Mouse (Mus musculus): ENCODE measurements around the gene Hist1h2bk. TPM values are rescaled to one million over a fixed set of nuclear protein-coding genes. Genes with fewer than 3 reads are reported as not detected.
"Not testable (repeated sequence)": the region's sequence is repeated elsewhere in the genome, so short reads cannot be mapped to it uniquely, and the experiment has no call there.

Gene Hist1h2bk
- polyA plus RNA-seq, 1 experiment from 2014 or later = 9.9 TPM

GRCm38 (mm10) chr13:22051523-22051859 is 15.8 kb downstream of the Hist1h2bk start:
- H3K27me3 ChIP-seq (ENCODE audit: control insufficient read depth, insufficient read depth, low read length) = no peaks in the 10 kb centered on the region
- no peaks in the 10 kb centered on the region for H3K9me3 ChIP-seq (ENCODE audit: control insufficient read depth, low read length)
- H3K4me1 ChIP-seq (ENCODE audit: control insufficient read depth, insufficient read depth, low read length) = 0 out of 2 replicates have a peak, but pooled peaks cover 3% of the 10 kb centered on the region
- peak overlapping the region; percentile 69; the same call in 1 of the 2 replicates for H3K27ac ChIP-seq (ENCODE audit: low read depth, low read length)
- H3K4me2 ChIP-seq = peak overlapping the region; percentile 52
- peak overlapping the region; percentile 61 for H3K9ac ChIP-seq (ENCODE audit: low read length)
- H3K36me3 ChIP-seq (ENCODE audit: control insufficient read depth, insufficient read depth, low read length) = no peaks in the 10 kb centered on the region
- no peak for DNase-seq (ENCODE audit: low spot score, missing footprints)
- no peak for ATAC-seq (ENCODE audit: low FRiP score)
- H3K4me3 ChIP-seq (ENCODE audit: low read depth, low read length) = peak overlapping the region; percentile 44
- WGBS = 12% methylated on average over 5 of the region's 5 CpGs

GRCm38 (mm10) chr13:22053754-22054153 is 18.1 kb downstream of the Hist1h2bk start:
- ATAC-seq (ENCODE audit: low FRiP score) = no peak
- DNase-seq (ENCODE audit: low spot score, missing footprints) = peak; percentile 12
- Histone ChIP-seq H3K9me3 (ENCODE audit: control insufficient read depth, low read length) (no peaks in the 10 kb centered on the region), H3K4me1 (ENCODE audit: control insufficient read depth, insufficient read depth, low read length) (0 out of 2 replicates have a peak, but pooled peaks cover 3% of the 10 kb centered on the region), H3K4me3 (ENCODE audit: low read depth, low read length) (no peak overlapping the region), H3K27ac (ENCODE audit: low read depth, low read length) (no peak overlapping the region), H3K27me3 (ENCODE audit: control insufficient read depth, insufficient read depth, low read length) (no peaks in the 10 kb centered on the region), H3K4me2 (no peak overlapping the region), H3K36me3 (ENCODE audit: control insufficient read depth, insufficient read depth, low read length) (no peaks in the 10 kb centered on the region), H3K9ac (ENCODE audit: low read length) (no peak overlapping the region)
- 91% methylated on average over 1 of the region's 1 CpGs for WGBS

GRCm38 (mm10) chr13:22061422-22061821 is 25.8 kb downstream of the Hist1h2bk start:
- WGBS = 84% methylated on average over 1 of the region's 1 CpGs
- Histone ChIP-seq H3K27ac (ENCODE audit: low read depth, low read length) (no peak overlapping the region), H3K4me2 (no peak overlapping the region), H3K9me3 (ENCODE audit: control insufficient read depth, low read length) (no peaks in the 10 kb centered on the region), H3K27me3 (ENCODE audit: control insufficient read depth, insufficient read depth, low read length) (no peaks in the 10 kb centered on the region), H3K9ac (ENCODE audit: low read length) (no peak overlapping the region), H3K4me1 (ENCODE audit: control insufficient read depth, insufficient read depth, low read length) (no peaks in the 10 kb centered on the region), H3K4me3 (ENCODE audit: low read depth, low read length) (no peak overlapping the region), H3K36me3 (ENCODE audit: control insufficient read depth, insufficient read depth, low read length) (no peaks in the 10 kb centered on the region)
- ATAC-seq (ENCODE audit: low FRiP score) = no peak
- no peak for DNase-seq (ENCODE audit: low spot score, missing footprints)

GRCm38 (mm10) chr13:22063468-22063867 is 27.8 kb downstream of the Hist1h2bk start:
- Histone ChIP-seq H3K4me3 (ENCODE audit: low read depth, low read length) (no peak overlapping the region), H3K4me1 (ENCODE audit: control insufficient read depth, insufficient read depth, low read length) (no peaks in the 10 kb centered on the region), H3K9ac (ENCODE audit: low read length) (no peak overlapping the region), H3K36me3 (ENCODE audit: control insufficient read depth, insufficient read depth, low read length) (no peaks in the 10 kb centered on the region), H3K9me3 (ENCODE audit: control insufficient read depth, low read length) (no peaks in the 10 kb centered on the region), H3K27me3 (ENCODE audit: control insufficient read depth, insufficient read depth, low read length) (no peaks in the 10 kb centered on the region), H3K4me2 (no peak overlapping the region), H3K27ac (ENCODE audit: low read depth, low read length) (no peak overlapping the region)
- no peak for DNase-seq (ENCODE audit: low spot score, missing footprints)
- no peak for ATAC-seq (ENCODE audit: low FRiP score)
- 77% methylated on average over 1 of the region's 1 CpGs for WGBS

- H3K36me3 ChIP-seq (ENCODE audit: control insufficient read depth, insufficient read depth, low read length); H3K9me3 ChIP-seq (ENCODE audit: control insufficient read depth, low read length); H3K27ac ChIP-seq (ENCODE audit: low read depth, low read length); H3K4me1 ChIP-seq (ENCODE audit: control insufficient read depth, insufficient read depth, low read length); ATAC-seq (ENCODE audit: low FRiP score); H3K4me3 ChIP-seq (ENCODE audit: low read depth, low read length); DNase-seq (ENCODE audit: low spot score, missing footprints); H3K27me3 ChIP-seq (ENCODE audit: control insufficient read depth, insufficient read depth, low read length); H3K9ac ChIP-seq (ENCODE audit: low read length); H3K4me2 ChIP-seq: not testable (repeated sequence)
- WGBS = 96% methylated on average over 1 of the region's 1 CpGs
Observed at GRCm38 (mm10) chr13:22084140-22084539, 48.5 kb downstream of the Hist1h2bk start, which contains the start of gene Vmn1r188. Gene Vmn1r188, plus strand, starts transcription at chr13:22084440.

Small RNA genes within 50 kb of the gene (microRNA-seq; reads per million reads assigned to microRNA genes)
- gene Gm26300 (not detected), gene Gm44390 (not detected), gene Gm44486 (not detected)

Other genes starting within 250 kb of the Hist1h2bk start
- 2.6 and 7.4 TPM in 2 replicates for gene Hist1h2an, start 248.7 kb upstream of the Hist1h2bk start, polyA plus RNA-seq (2014; fragmentation: Nextera tagmentation; extraction: Ambion mirVana)
- gene Hist1h2bp, start 248.4 kb upstream of the Hist1h2bk start, polyA plus RNA-seq (2014; fragmentation: Nextera tagmentation; extraction: Ambion mirVana) = 2.5 TPM in 2 replicates
- gene Hist1h2bq, start 225.7 kb upstream of the Hist1h2bk start, polyA plus RNA-seq (2014; fragmentation: Nextera tagmentation; extraction: Ambion mirVana) = 17.8 and 23.3 TPM in 2 replicates
- 1.7 TPM in 1 of 2 replicates, not detected in the other for gene Hist1h2ao, start 225.4 kb upstream of the Hist1h2bk start, polyA plus RNA-seq (2014; fragmentation: Nextera tagmentation; extraction: Ambion mirVana)
- gene Hist1h4m, start 224.1 kb upstream of the Hist1h2bk start, polyA plus RNA-seq (2014; fragmentation: Nextera tagmentation; extraction: Ambion mirVana) = not detected in 2 replicates
- gene Hist1h4n, start 203.7 kb upstream of the Hist1h2bk start, polyA plus RNA-seq (2014; fragmentation: Nextera tagmentation; extraction: Ambion mirVana) = 10.3 and 12.0 TPM in 2 replicates
- gene Hist1h2ap, start 202.4 kb upstream of the Hist1h2bk start, polyA plus RNA-seq (2014; fragmentation: Nextera tagmentation; extraction: Ambion mirVana) = 5,628 and 6,009 TPM in 2 replicates
- gene Hist1h2br, start 202.1 kb upstream of the Hist1h2bk start, polyA plus RNA-seq (2014; fragmentation: Nextera tagmentation; extraction: Ambion mirVana) = 17.8 and 23.1 TPM in 2 replicates
- gene Zfp184, start 90.8 kb upstream of the Hist1h2bk start, polyA plus RNA-seq (2014; fragmentation: Nextera tagmentation; extraction: Ambion mirVana) = 26.7 and 27.9 TPM in 2 replicates
- gene Pom121l2, start 54.7 kb upstream of the Hist1h2bk start, polyA plus RNA-seq (2014; fragmentation: Nextera tagmentation; extraction: Ambion mirVana) = not detected in 2 replicates
- gene Prss16, start 26.1 kb upstream of the Hist1h2bk start, polyA plus RNA-seq (2014; fragmentation: Nextera tagmentation; extraction: Ambion mirVana) = 0.10 and 0.37 TPM in 2 replicates
- 6.3 and 6.8 TPM in 2 replicates for gene Hist1h2ah, start 302 bp upstream of the Hist1h2bk start, polyA plus RNA-seq (2014; fragmentation: Nextera tagmentation; extraction: Ambion mirVana)
- gene Hist1h4i, start 5.5 kb downstream of the Hist1h2bk start, polyA plus RNA-seq (2014; fragmentation: Nextera tagmentation; extraction: Ambion mirVana) = 43.8 and 43.9 TPM in 2 replicates
- gene Hist1h2ag, start 7.1 kb downstream of the Hist1h2bk start, polyA plus RNA-seq (2014; fragmentation: Nextera tagmentation; extraction: Ambion mirVana) = 46.4 and 70.6 TPM in 2 replicates
- gene Hist1h2bj, start 7.3 kb downstream of the Hist1h2bk start, polyA plus RNA-seq (2014; fragmentation: Nextera tagmentation; extraction: Ambion mirVana) = 9.9 and 12.6 TPM in 2 replicates
- gene Vmn1r188, start 48.6 kb downstream of the Hist1h2bk start, polyA plus RNA-seq (2014; fragmentation: Nextera tagmentation; extraction: Ambion mirVana) = not detected in 2 replicates
- gene Vmn1r189, start 70.0 kb downstream of the Hist1h2bk start, polyA plus RNA-seq (2014; fragmentation: Nextera tagmentation; extraction: Ambion mirVana) = not detected in 2 replicates
- not detected in 2 replicates for gene Vmn1r191, start 148.1 kb downstream of the Hist1h2bk start, polyA plus RNA-seq (2014; fragmentation: Nextera tagmentation; extraction: Ambion mirVana)
- not detected in 2 replicates for gene Vmn1r192, start 155.3 kb downstream of the Hist1h2bk start, polyA plus RNA-seq (2014; fragmentation: Nextera tagmentation; extraction: Ambion mirVana)
- gene Vmn1r193, start 187.3 kb downstream of the Hist1h2bk start, polyA plus RNA-seq (2014; fragmentation: Nextera tagmentation; extraction: Ambion mirVana) = not detected in 2 replicates
- not detected in 2 replicates for gene Vmn1r194, start 208.3 kb downstream of the Hist1h2bk start, polyA plus RNA-seq (2014; fragmentation: Nextera tagmentation; extraction: Ambion mirVana)
- not detected in 2 replicates for gene Vmn1r195, start 234.7 kb downstream of the Hist1h2bk start, polyA plus RNA-seq (2014; fragmentation: Nextera tagmentation; extraction: Ambion mirVana)

Measured in midbrain, embryonic 11.5 days (tissue).